Mouse (Mus musculus) kidney, adult 2 months (tissue): ENCODE measurements around the gene Ptgir.

ENCODE experiments used
- CTCF ChIP-seq: fragments of 200-500 bp; conservative IDR thresholded peaks from 2 replicates; pipeline ENCODE4 v1.5.1; 2011; ENCODE audit warnings: low read depth, mild to moderate bottlenecking, control low read depth, low read length, moderate library complexity, mixed read lengths; ENCODE audit not compliant: insufficient read depth, insufficient read length
- POLR2A ChIP-seq: fragments of 200-500 bp; IDR thresholded peaks from one replicate; pipeline ENCODE4 v1.6.1; 2011; ENCODE audit warnings: low read depth, low read length, control low read depth

DNA sequence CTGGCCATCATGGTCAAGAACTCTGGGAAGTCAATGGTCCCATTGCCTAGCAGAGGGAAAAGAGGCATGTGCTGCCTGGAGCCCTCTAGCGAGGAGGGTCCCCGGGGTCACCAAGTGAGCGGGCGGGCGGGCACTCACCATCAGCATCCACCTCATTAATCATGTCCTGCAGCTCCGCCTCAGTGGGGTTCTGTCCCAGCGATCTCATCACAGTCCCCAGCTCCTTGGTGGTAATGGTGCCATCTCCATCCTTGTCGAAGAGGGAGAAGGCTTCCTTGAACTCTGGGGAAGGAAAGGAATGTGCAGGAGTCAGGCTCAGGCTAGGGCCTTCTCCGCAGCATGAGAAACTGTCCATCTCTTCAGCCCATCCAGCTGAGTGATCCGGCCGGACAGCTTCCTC is 11.2 kb downstream of the Ptgir start:
- TF ChIP-seq POLR2A (no peak), CTCF (no peak)
